Mouse (Mus musculus) embryonic facial prominence, embryonic 14.5 days (tissue): Measurements from ENCODE around the gene Macrod2. TPM values are rescaled to one million over a fixed set of nuclear protein-coding genes. Genes with fewer than 3 reads are reported as not detected.
A peak's percentile ranks its signal among the peaks of the same experiment; 100 is the strongest.

ENCODE experiments used
- ATAC-seq: fragments of 200-750 bp; cut with Nextera tagmentation; 2 replicates; pipeline ENCODE4 v1.8.0; 2017; ENCODE audit warnings: low read depth, moderate number of reproducible peaks, moderate TSS enrichment
- DNase-seq: peaks from one replicate; pipeline ENCODE4 v3.0.0-alpha.2; 2015; ENCODE audit warnings: low spot score
- H3K27ac ChIP-seq: fragments of 300-500 bp; sonication (generic); replicated peaks from 2 replicates; pipeline ENCODE4 v1.5.1; 2014; ENCODE audit warnings: low read depth, mild to moderate bottlenecking, low read length, moderate library complexity
- H3K27me3 ChIP-seq: fragments of 300-500 bp; sonication (generic); replicated peaks from 2 replicates; pipeline ENCODE4 v1.6.1; 2014; ENCODE audit warnings: low read length; ENCODE audit not compliant: control insufficient read depth, insufficient read depth
- H3K36me3 ChIP-seq: fragments of 300-500 bp; sonication (generic); 2 replicates; pipeline ENCODE4 v1.6.1; 2014; ENCODE audit warnings: low read length, mixed read lengths; ENCODE audit not compliant: control insufficient read depth, insufficient read depth
- H3K4me1 ChIP-seq: fragments of 300-500 bp; sonication (generic); 2 replicates; pipeline ENCODE4 v1.6.1; 2014; ENCODE audit warnings: antibody characterized with exemption, low read length; ENCODE audit not compliant: control insufficient read depth, insufficient read depth
- H3K4me2 ChIP-seq: fragments of 300-500 bp; sonication (generic); 2 replicates; pipeline ENCODE4 v1.6.1; 2014; ENCODE audit warnings: low read depth, mild to moderate bottlenecking, low read length, moderate library complexity, mixed read lengths
- H3K4me3 ChIP-seq: fragments of 300-500 bp; sonication (generic); 2 replicates; pipeline ENCODE4 v1.5.1; 2014; ENCODE audit warnings: low read depth, mild to moderate bottlenecking, low read length
- H3K9ac ChIP-seq: fragments of 300-500 bp; sonication (generic); 2 replicates; pipeline ENCODE4 v1.6.1; 2014; ENCODE audit warnings: low read depth, mild to moderate bottlenecking, low read length, moderate library complexity, mixed read lengths
- H3K9me3 ChIP-seq: fragments of 300-500 bp; sonication (generic); 2 replicates; pipeline ENCODE4 v1.6.1; 2016; ENCODE audit warnings: low read length; ENCODE audit not compliant: control insufficient read depth
- WGBS: fragments of 180-500 bp; shearing (Covaris S2); extraction: QIAGEN DNeasy Blood & Tissue Kit; methylation state at CpG from one replicate; pipeline ENCODE4 v1.1.7; 2014; 5-methylcytosine and 5-hydroxymethylcytosine counted together
- polyA plus RNA-seq: library from polyadenylated mRNA; unstranded; fragments of >200 nt; fragmentation: Nextera tagmentation; extraction: Ambion mirVana; gene quantifications from 2 replicates; pipeline ENCODE4 v1.2.1, GENCODE M21; 2014

The Macrod2 gene
- polyA plus RNA-seq, 1 experiment from 2014 or later: 29.2 TPM

GRCm38 (mm10) chr2:142250383-142250782, 1855.3 kb downstream of the Macrod2 start:
- Histone ChIP-seq H3K4me1 (peaks cover 7% of the 10 kb centered on the region; the same call in 1 of the 2 replicates), H3K9ac (no peak overlapping the region), H3K4me3 (no peak overlapping the region), H3K27me3 (no peaks in the 10 kb centered on the region), H3K36me3 (no peaks in the 10 kb centered on the region), H3K4me2 (no peak overlapping the region), H3K27ac (no peak overlapping the region), H3K9me3 (no peaks in the 10 kb centered on the region)
- DNase-seq (peak; percentile 19), ATAC-seq (no peak)
- WGBS: 41% methylated on average over 4 of the region's 4 CpGs

GRCm38 (mm10) chr2:142251518-142251917, 1856.4 kb downstream of the Macrod2 start:
- H3K9ac ChIP-seq: no peak overlapping the region
- no peak overlapping the region for H3K4me3 ChIP-seq
- ATAC-seq (no peak), DNase-seq (no peak)
- H3K27me3 ChIP-seq: no peaks in the 10 kb centered on the region
- peaks cover 7% of the 10 kb centered on the region; the same call in 1 of the 2 replicates for H3K4me1 ChIP-seq
- no peak overlapping the region for H3K4me2 ChIP-seq
- no peaks in the 10 kb centered on the region for H3K36me3 ChIP-seq
- H3K9me3 ChIP-seq: no peaks in the 10 kb centered on the region
- WGBS: 73% methylated on average over 2 of the region's 2 CpGs
- H3K27ac ChIP-seq: no peak overlapping the region

- 13% methylated on average over 11 of the region's 11 CpGs for WGBS
- Histone ChIP-seq H3K4me2 (peak overlapping the region; percentile 45), H3K36me3 (no peaks in the 10 kb centered on the region), H3K9me3 (no peaks in the 10 kb centered on the region), H3K27ac (no peak overlapping the region), H3K4me1 (peaks cover 7% of the 10 kb centered on the region; the same call in 1 of the 2 replicates), H3K27me3 (no peaks in the 10 kb centered on the region), H3K4me3 (no peak overlapping the region), H3K9ac (no peak overlapping the region; the same call in 1 of the 2 replicates)
- ATAC-seq (peak; percentile 82), DNase-seq (peak; percentile 90)
These were observed 1858.8 kb downstream of the Macrod2 start for GRCm38 (mm10) chr2:142253913-142254312.

- H3K27me3 ChIP-seq: no peaks in the 10 kb centered on the region
- no peak overlapping the region for H3K27ac ChIP-seq
- no peak for ATAC-seq
- peaks cover 7% of the 10 kb centered on the region; the same call in 1 of the 2 replicates for H3K4me1 ChIP-seq
- H3K9ac ChIP-seq: no peak overlapping the region
- no peaks in the 10 kb centered on the region for H3K9me3 ChIP-seq
- WGBS: 73% methylated on average over 6 of the region's 6 CpGs
- no peak overlapping the region for H3K4me3 ChIP-seq
- no peaks in the 10 kb centered on the region for H3K36me3 ChIP-seq
- DNase-seq: no peak
- H3K4me2 ChIP-seq: no peak overlapping the region
These were observed 1859.5 kb downstream of the Macrod2 start for GRCm38 (mm10) chr2:142254566-142254965.

GRCm38 (mm10) chr2:142257501-142257900, 1862.4 kb downstream of the Macrod2 start:
- H3K4me1 ChIP-seq: peaks cover 5% of the 10 kb centered on the region; the same call in 1 of the 2 replicates
- H3K27me3 ChIP-seq: no peaks in the 10 kb centered on the region
- no peak overlapping the region for H3K27ac ChIP-seq
- no peaks in the 10 kb centered on the region for H3K9me3 ChIP-seq
- DNase-seq (no peak), ATAC-seq (no peak)
- 100% methylated on average over 1 of the region's 1 CpGs for WGBS
- H3K9ac ChIP-seq: no peak overlapping the region
- no peak overlapping the region for H3K4me3 ChIP-seq
- no peaks in the 10 kb centered on the region for H3K36me3 ChIP-seq
- H3K4me2 ChIP-seq: no peak overlapping the region

GRCm38 (mm10) chr2:142261046-142261445, 1865.9 kb downstream of the Macrod2 start:
- no peaks in the 10 kb centered on the region for H3K4me1 ChIP-seq

GRCm38 (mm10) chr2:142264697-142265096, 1869.6 kb downstream of the Macrod2 start:
- DNase-seq (no peak), ATAC-seq (no peak)
- Histone ChIP-seq H3K27ac (no peak overlapping the region), H3K9me3 (no peaks in the 10 kb centered on the region), H3K4me2 (no peak overlapping the region), H3K4me1 (no peaks in the 10 kb centered on the region), H3K4me3 (no peak overlapping the region), H3K27me3 (no peaks in the 10 kb centered on the region), H3K9ac (no peak overlapping the region), H3K36me3 (no peaks in the 10 kb centered on the region)
- WGBS: 79% methylated on average over 2 of the region's 2 CpGs

More at GRCm38 (mm10) chr2:142261046-142261445, 1865.9 kb downstream of the Macrod2 start:
- WGBS: 84% methylated on average over 6 of the region's 6 CpGs
- ATAC-seq (no peak), DNase-seq (no peak)
- H3K4me2 ChIP-seq: no peak overlapping the region
- H3K4me3 ChIP-seq: no peak overlapping the region
- no peaks in the 10 kb centered on the region for H3K9me3 ChIP-seq
- H3K9ac ChIP-seq: no peak overlapping the region
- H3K27me3 ChIP-seq: no peaks in the 10 kb centered on the region
- no peak overlapping the region for H3K27ac ChIP-seq
- no peaks in the 10 kb centered on the region for H3K36me3 ChIP-seq

- ATAC-seq (no peak), DNase-seq (peak; percentile 54)
- WGBS: 70% methylated on average over 2 of the region's 2 CpGs
These were observed 1872.7 kb downstream of the Macrod2 start for GRCm38 (mm10) chr2:142267836-142268235.

GRCm38 (mm10) chr2:142286761-142287160, 1891.7 kb downstream of the Macrod2 start:
- H3K9me3 ChIP-seq: no peaks in the 10 kb centered on the region

More at GRCm38 (mm10) chr2:142267836-142268235, 1872.7 kb downstream of the Macrod2 start:
- no peak overlapping the region for H3K27ac ChIP-seq
- no peak overlapping the region for H3K4me3 ChIP-seq
- no peak overlapping the region for H3K4me2 ChIP-seq
- H3K27me3 ChIP-seq: no peaks in the 10 kb centered on the region
- H3K4me1 ChIP-seq: no peaks in the 10 kb centered on the region
- no peak overlapping the region for H3K9ac ChIP-seq
- no peaks in the 10 kb centered on the region for H3K9me3 ChIP-seq
- no peaks in the 10 kb centered on the region for H3K36me3 ChIP-seq

More at GRCm38 (mm10) chr2:142286761-142287160, 1891.7 kb downstream of the Macrod2 start:
- no peak for ATAC-seq
- H3K4me2 ChIP-seq: no peak overlapping the region
- H3K36me3 ChIP-seq: no peaks in the 10 kb centered on the region
- H3K9ac ChIP-seq: no peak overlapping the region
- no peak for DNase-seq
- 71% methylated on average over 1 of the region's 1 CpGs for WGBS
- H3K4me1 ChIP-seq: no peaks in the 10 kb centered on the region
- H3K27ac ChIP-seq: no peak overlapping the region
- no peaks in the 10 kb centered on the region for H3K27me3 ChIP-seq
- no peak overlapping the region for H3K4me3 ChIP-seq
